Mouse (Mus musculus): ENCODE measurements around the gene Ess2.

Ess2 gene

GRCm38 (mm10) chr16:17921325-17922162, 10.4 kb upstream of the Ess2 start:
- peak; percentile 96 for DNase-seq (ENCODE audit: low spot score)

GRCm38 (mm10) chr16:17920586-17920985, 9.4 kb upstream of the Ess2 start:
- no peak for DNase-seq (ENCODE audit: low spot score)

- DNase-seq (ENCODE audit: low spot score): no peak
Observed at GRCm38 (mm10) chr16:17914307-17915249, 3.4 kb upstream of the Ess2 start, which contains the start of gene Gsc2. Gsc2 (minus strand) TSS chr16:17915059.

DNA sequence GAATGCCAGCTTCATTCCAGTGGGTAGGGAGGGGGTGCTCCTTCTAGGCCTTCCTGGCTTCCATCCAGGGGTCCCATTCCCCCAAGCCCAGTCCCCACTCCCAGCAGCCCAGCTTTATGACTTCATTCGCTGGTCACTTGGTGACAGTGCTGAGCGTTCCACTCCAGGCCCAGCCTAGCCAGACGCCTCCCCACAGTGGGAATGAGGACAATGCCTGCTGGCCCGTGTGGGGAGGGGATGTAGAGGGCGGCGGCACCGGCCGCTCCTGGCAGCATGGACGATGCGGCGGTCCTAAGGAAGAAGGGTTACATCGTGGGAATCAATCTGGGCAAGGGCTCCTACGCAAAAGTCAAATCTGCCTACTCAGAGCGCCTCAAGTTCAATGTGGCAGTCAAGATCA, 12.7 kb downstream of the Ess2 start, which contains the start of the genes Dgcr2 and Tssk2:
Gene Dgcr2, minus strand, starts transcription at position 101 of the 400 bp plus-strand sequence.
Gene Tssk2, plus strand, starts transcription at position 176 of the 400 bp plus-strand sequence.
- no peak for DNase-seq (ENCODE audit: low spot score)

DNA sequence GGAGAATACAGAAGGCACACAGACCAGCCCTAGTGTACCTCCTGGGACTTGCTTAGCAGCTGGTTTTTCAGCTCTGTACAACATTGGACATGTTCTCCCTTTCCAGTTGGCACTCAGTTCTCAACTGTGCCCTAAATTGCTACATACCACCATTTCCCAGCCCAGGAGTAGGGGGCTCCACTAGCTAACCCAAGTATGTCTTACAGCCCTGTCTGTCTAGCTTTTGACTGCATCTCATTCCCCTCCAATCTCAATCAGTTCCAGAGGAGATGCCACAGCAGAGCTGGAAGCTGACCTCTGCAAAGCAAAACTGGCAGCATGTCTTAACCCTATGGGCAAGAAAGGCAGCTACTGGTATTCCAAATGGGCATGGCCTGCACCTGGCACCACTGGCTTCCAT, 15.1 kb downstream of the Ess2 start:
- DNase-seq (ENCODE audit: low spot score): no peak

DNA sequence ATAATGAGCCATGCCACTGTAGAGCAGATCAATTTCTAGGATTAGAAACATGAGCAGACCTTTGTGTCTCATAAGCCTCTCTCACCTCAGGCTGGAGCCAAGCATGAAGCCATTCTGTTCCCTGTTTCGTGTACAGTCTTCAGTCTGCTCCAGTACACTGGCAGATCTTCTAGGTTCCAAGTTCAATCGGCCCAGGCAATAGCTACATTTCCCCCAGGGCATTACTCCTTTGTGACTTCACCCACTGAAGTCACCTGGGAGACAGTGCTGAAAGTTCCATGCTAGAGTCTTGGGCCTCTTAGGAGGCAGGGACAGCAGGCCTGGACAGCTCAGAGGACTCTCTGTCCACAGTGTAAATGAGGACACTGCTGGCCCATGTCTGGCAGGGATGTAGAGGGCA, 17.2 kb downstream of the Ess2 start, which contains the start of gene Tssk1:
Gene Tssk1, plus strand, starts transcription at position 301 of the 400 bp plus-strand sequence.
- no peak for DNase-seq (ENCODE audit: low spot score)

GRCm38 (mm10) chr16:17892606-17893005, 18.5 kb downstream of the Ess2 start:
- peak; percentile 47 for DNase-seq (ENCODE audit: low spot score)

DNA sequence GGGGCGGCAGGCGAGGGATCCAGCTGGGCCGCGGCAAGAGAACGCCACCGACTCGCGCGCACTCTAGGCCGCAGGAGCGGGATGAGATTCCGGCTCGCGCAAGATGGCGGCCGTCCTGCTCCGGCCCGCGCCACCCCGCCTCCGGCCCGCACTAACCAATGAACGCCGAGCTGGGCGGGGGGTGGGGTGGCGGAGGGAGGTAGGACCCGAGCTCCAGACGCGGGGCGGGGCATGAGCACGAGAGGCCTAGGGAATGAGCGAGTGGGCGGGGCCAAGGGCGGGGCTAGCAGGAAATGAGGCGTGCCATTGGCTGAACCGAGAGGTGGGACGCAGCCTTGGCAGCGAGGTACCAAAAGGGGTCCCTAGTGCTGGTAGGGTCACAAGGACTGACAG, 19.6 kb downstream of the Ess2 start, which contains the start of gene Gm20518:
Gene Gm20518, minus strand, starts transcription at position 105 of the 393 bp plus-strand sequence.
- peak; percentile 100 for DNase-seq (ENCODE audit: low spot score)

- peak; percentile 83 for DNase-seq (ENCODE audit: low spot score)
Observed at GRCm38 (mm10) chr16:17890917-17891566, 20.1 kb downstream of the Ess2 start.

GRCm38 (mm10) chr16:17890342-17890727, 20.8 kb downstream of the Ess2 start:
- no peak for DNase-seq (ENCODE audit: low spot score)

- DNase-seq (ENCODE audit: low spot score): no peak
Observed at GRCm38 (mm10) chr16:17889689-17890341, 21.3 kb downstream of the Ess2 start.

- DNase-seq (ENCODE audit: low spot score): no peak
Observed at GRCm38 (mm10) chr16:17884116-17884515, 27.0 kb downstream of the Ess2 start.

DNA sequence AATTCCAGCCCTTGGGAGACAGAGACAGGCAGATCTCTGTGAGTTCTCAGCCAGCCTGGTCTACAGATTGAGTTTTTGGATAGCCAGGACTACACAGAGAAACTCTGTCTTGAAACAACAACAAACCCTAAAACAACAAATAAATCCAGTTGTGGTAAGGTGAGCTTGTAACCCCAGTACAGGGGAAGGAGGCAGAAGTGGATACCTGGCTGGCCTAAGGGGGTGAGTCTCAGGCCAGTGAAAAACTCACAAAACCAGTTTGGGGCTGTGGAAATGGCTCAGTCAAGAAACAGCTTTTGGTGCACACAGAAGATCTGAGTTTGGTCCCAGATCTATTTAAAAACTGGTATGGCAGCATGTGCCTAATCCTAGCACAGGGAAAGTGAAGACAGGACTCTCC, 29.0 kb downstream of the Ess2 start:
- peak; percentile 28 for DNase-seq (ENCODE audit: low spot score)

DNA sequence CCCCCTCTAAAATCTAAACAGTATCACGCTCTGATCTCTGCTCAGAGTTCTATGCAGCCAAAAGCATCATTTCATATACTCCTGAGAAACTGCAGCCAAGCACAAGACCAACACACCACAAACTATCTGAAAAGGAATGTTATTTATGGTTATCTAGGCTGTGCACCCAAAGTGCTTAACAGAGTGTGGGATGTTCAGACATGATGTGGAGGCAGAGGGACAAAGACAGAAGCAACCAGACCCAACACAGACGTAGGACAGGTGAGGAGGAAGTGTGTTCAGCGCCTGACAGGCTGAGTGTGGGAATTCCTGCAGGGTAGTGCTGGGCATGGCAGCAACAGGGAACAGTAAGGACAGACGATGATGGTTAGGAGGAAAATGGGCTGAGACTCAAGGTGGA, 31.6 kb downstream of the Ess2 start:
- DNase-seq (ENCODE audit: low spot score): no peak

- no peak for DNase-seq (ENCODE audit: low spot score)
Observed at GRCm38 (mm10) chr16:17876096-17876495, 35.1 kb downstream of the Ess2 start.

GRCm38 (mm10) chr16:17875174-17875573, 36.0 kb downstream of the Ess2 start:
- no peak for DNase-seq (ENCODE audit: low spot score)

DNA sequence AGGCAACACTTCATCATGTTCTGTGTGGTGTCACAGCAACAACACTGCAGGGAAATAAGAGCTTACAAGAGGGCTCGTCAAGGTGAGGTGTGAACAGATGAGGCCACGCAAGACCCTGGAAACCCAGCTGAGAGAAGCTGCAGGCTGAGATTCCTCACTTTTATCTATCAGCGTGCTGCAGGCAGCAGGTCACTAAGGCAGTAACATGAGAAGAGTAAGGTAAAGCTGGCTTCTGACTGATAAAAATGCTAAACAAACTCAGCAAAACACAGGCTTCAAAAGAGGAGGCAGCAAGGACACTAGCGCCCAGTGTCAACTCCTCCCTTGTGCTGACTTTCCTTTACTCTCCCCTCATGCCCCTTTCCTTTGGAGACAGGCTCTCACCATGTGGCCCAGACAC, 38.2 kb downstream of the Ess2 start:
- no peak for DNase-seq (ENCODE audit: low spot score)

DNA sequence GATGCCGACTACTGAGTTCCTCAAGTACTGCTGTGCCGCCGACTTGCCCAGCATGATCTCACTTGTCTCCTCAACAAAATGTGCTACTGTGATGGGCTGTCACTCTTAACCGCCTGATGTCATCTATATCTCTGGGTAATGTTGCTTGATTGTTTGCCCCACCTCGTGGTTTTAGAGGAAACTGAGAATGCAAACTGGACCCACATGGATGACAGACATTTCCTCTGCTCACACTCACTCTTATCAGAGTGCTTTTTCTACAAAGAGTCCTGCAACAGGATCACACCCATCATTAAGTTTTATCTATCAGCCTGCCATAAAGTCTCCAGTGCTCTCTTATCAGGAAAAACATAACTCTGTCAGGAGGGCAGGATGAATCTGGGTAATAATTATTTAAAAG, 39.9 kb downstream of the Ess2 start:
- no peak for DNase-seq (ENCODE audit: low spot score)

DNA sequence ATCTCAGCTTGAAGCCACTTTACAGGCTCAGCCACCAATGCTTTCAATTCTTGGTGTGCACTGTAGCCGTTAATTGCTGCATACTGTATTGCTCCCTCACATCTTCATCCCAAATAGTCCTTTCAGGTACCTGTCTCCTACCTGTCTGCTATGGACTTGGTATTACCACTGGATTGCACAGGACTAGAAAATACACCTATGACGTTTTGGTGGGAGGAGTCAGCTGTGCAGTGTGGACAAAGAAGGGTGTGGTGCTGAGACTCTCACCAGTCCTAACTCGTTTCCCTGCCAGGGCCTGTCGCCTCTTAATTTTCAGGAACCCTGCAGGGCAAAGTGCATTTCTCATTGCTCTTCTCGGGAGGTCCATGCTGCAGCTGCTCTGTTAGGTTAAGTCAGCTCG, 45.4 kb downstream of the Ess2 start:
- peak; percentile 71 for DNase-seq (ENCODE audit: low spot score)

- DNase-seq (ENCODE audit: low spot score): no peak
Observed at GRCm38 (mm10) chr16:17865293-17865692, 45.9 kb downstream of the Ess2 start.

GRCm38 (mm10) chr16:17858592-17858991, 52.6 kb downstream of the Ess2 start:
- DNase-seq (ENCODE audit: low spot score): peak; percentile 39

Data from urinary bladder, postnatal 14 days (tissue).